ENCODE assay signal across 15 mouse cellular contexts in the genomic region with DNA sequence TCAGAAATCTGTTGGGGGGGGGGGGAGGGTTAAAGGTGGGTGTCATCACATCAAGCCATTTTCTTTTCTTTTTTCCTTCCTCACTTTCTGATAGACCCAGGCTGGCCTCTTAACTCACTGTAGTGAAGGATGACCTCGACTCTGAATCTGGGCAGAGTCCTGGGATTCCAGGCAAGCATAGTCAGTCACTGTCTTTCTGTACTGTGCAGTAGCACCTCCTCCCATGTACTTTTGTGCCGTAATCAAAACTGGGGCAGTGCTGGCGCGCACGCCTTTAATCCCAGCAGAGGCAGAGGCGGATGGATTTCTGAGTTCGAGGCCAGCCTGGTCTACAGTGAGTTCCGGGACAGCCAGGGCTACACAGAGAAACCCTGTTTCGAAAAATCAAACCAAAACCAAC. TPM values are rescaled to one million over a fixed set of nuclear protein-coding genes. Genes with fewer than 3 reads are reported as not detected.
DNase-seq lines count a peak whose midpoint lies in the region; ATAC-seq and TF ChIP-seq lines count a peak whose summit lies in the region.
"Had no signal": no experiment of that assay in that cellular context is flagged by ENCODE, and none has a peak within 500 bp of the region (broad histone marks: within the 10 kb centered on the region; RNA-seq: fewer than 3 reads in every experiment).

No protein-coding gene starts in this region.

- peaks cover 11% of the 10 kb centered on the region for H3K36me3 ChIP-seq in heart, embryonic 11.5 days (ENCODE audit: control insufficient read depth, insufficient read depth, low read length)
- H3K36me3 ChIP-seq in liver, embryonic 11.5 days (ENCODE audit: control insufficient read depth, insufficient read depth, low read length) = peaks cover 20% of the 10 kb centered on the region; the same call in 1 of the 2 replicates
- H3K36me3 ChIP-seq in stomach, postnatal 0 days (ENCODE audit: control insufficient read depth, insufficient read depth, low read length) = peaks cover 11% of the 10 kb centered on the region

- no peak overlapping the region for H3K9ac ChIP-seq in heart, embryonic 11.5 days (ENCODE audit: low read depth, low read length)
- no peak overlapping the region for H3K9ac ChIP-seq in liver, embryonic 11.5 days (ENCODE audit: low read depth, low read length)
- no peak overlapping the region for H3K9ac ChIP-seq in stomach, postnatal 0 days (ENCODE audit: low read length)
- H3K9ac ChIP-seq: lung, embryonic 14.5 days; stomach, embryonic 15.5 days had no signal

- intact Hi-C loops in heart, postnatal 25 days (cut with DNase I) = no loop called here

- H3K4me3 ChIP-seq in heart, embryonic 11.5 days (ENCODE audit: low read depth, low read length) = no peak overlapping the region
- no peak overlapping the region for H3K4me3 ChIP-seq in liver, embryonic 11.5 days (ENCODE audit: low read depth, low read length)
- no peak overlapping the region for H3K4me3 ChIP-seq in embryonic fibroblast, embryonic 13.5 days (ENCODE audit: insufficient read depth, low read length)
- no peak overlapping the region for H3K4me3 ChIP-seq in stomach, postnatal 0 days (ENCODE audit: low read depth, low read length)
- H3K4me3 ChIP-seq: stomach, embryonic 15.5 days had no signal

- no peak overlapping the region for H3K27ac ChIP-seq in heart, embryonic 11.5 days (ENCODE audit: low read depth, low read length)
- no peak overlapping the region for H3K27ac ChIP-seq in liver, embryonic 11.5 days (ENCODE audit: low read depth, low read length)
- H3K27ac ChIP-seq in embryonic fibroblast, embryonic 13.5 days (ENCODE audit: insufficient read depth, low read length) = peak overlapping the region; percentile 66
- H3K27ac ChIP-seq in stomach, postnatal 0 days (replicated peaks) = no peak overlapping the region
- H3K27ac ChIP-seq: stomach, embryonic 15.5 days had no signal

- TF ChIP-seq EP300 in stomach, postnatal 0 days (optimal IDR thresholded peaks at IDR 0.05) = no peak

- H3K9me3 ChIP-seq in heart, embryonic 11.5 days (replicated peaks; ENCODE audit: control insufficient read depth, low read length) = no peaks in the 10 kb centered on the region
- no peaks in the 10 kb centered on the region for H3K9me3 ChIP-seq in liver, embryonic 11.5 days (ENCODE audit: control insufficient read depth, low read length)
- no peaks in the 10 kb centered on the region for H3K9me3 ChIP-seq in stomach, postnatal 0 days (ENCODE audit: control insufficient read depth, low read length)
- H3K9me3 ChIP-seq: stomach, embryonic 15.5 days had no signal

- no peak for DNase-seq in heart, postnatal 25 days (ENCODE audit: low spot score)
- no peak for DNase-seq in liver, embryonic 11.5 days (ENCODE audit: low spot score)
- DNase-seq in liver = no peak
- no peak for DNase-seq in stomach, postnatal 0 days (ENCODE audit: low spot score)
- DNase-seq in frontal cortex, postnatal 10 days (ENCODE audit: low spot score in 2 of 2) = no peak
- DNase-seq in lung, postnatal 25 days (ENCODE audit: low spot score) = no peak
- DNase-seq: cerebellum, adult 18-20 months; layer of hippocampus, adult 9-11 months; lung, embryonic 14.5 days; thymus, postnatal 36 days had no signal

- no peak for TF ChIP-seq POLR2A in embryonic fibroblast, embryonic 13.5 days (IDR thresholded peaks at IDR 0.05; ENCODE audit: low read depth, low read length)

- peak; percentile 49; the same call in 1 of the 2 replicates for ATAC-seq in heart, embryonic 11.5 days (replicated peaks; ENCODE audit: insufficient number of reproducible peaks, low FRiP score, low TSS enrichment)
- ATAC-seq in liver, embryonic 11.5 days (replicated peaks; ENCODE audit: low FRiP score) = 0 out of 2 replicates have a peak, but pooled peaks have one; percentile 13
- ATAC-seq in stomach, postnatal 0 days (ENCODE audit: low FRiP score, low TSS enrichment) = peak; percentile 51
- ATAC-seq: hindbrain, embryonic 16.5 days had no signal

- no peak overlapping the region for H3K4me2 ChIP-seq in heart, embryonic 11.5 days
- no peak overlapping the region for H3K4me2 ChIP-seq in liver, embryonic 11.5 days
- H3K4me2 ChIP-seq in stomach, postnatal 0 days (replicated peaks; ENCODE audit: low read depth) = no peak overlapping the region
- H3K4me2 ChIP-seq: lung, embryonic 14.5 days; stomach, embryonic 15.5 days had no signal

- TF ChIP-seq CTCF in embryonic fibroblast, embryonic 13.5 days (IDR thresholded peaks at IDR 0.05; ENCODE audit: borderline replicate concordance, insufficient read depth, low read length) = no peak
- TF ChIP-seq CTCF in stomach, postnatal 0 days (IDR thresholded peaks at IDR 0.05; ENCODE audit: low read depth) = no peak

- WGBS in heart, embryonic 11.5 days (ENCODE audit: insufficient replicate concordance) = 72% methylated on average over 9 of the region's 9 CpGs
- WGBS in liver, embryonic 11.5 days = 82% methylated on average over 9 of the region's 9 CpGs
- 81% methylated on average over 9 of the region's 9 CpGs for WGBS in stomach, postnatal 0 days

- H3K4me1 ChIP-seq in heart, embryonic 11.5 days (ENCODE audit: control insufficient read depth, insufficient read depth, low read length) = no peaks in the 10 kb centered on the region; the same call in 1 of the 2 replicates
- peaks cover 3% of the 10 kb centered on the region; the same call in 1 of the 2 replicates for H3K4me1 ChIP-seq in liver, embryonic 11.5 days (replicated peaks; ENCODE audit: control insufficient read depth, insufficient read depth, low read length)
- H3K4me1 ChIP-seq in embryonic fibroblast, embryonic 13.5 days (ENCODE audit: control insufficient read depth, insufficient read depth, low read length) = peaks cover 7% of the 10 kb centered on the region
- no peaks in the 10 kb centered on the region for H3K4me1 ChIP-seq in stomach, postnatal 0 days (replicated peaks; ENCODE audit: control insufficient read depth, insufficient read depth)

- no peaks in the 10 kb centered on the region for H3K27me3 ChIP-seq in heart, embryonic 11.5 days (ENCODE audit: control insufficient read depth, insufficient read depth, low read length)
- no peaks in the 10 kb centered on the region for H3K27me3 ChIP-seq in liver, embryonic 11.5 days (replicated peaks; ENCODE audit: control insufficient read depth, insufficient read depth, low read length)
- H3K27me3 ChIP-seq in stomach, postnatal 0 days (ENCODE audit: control insufficient read depth, insufficient read depth, low read length) = no peaks in the 10 kb centered on the region
- H3K27me3 ChIP-seq: stomach, embryonic 15.5 days had no signal

RNA-seq across cellular contexts. Expression of a gene that starts 16.4 kb away (rescaled TPM):
- polyA plus RNA-seq in heart, embryonic 11.5 days (2014; fragmentation: Nextera tagmentation; extraction: Ambion mirVana) = 0.56 and 1.2 TPM in 2 replicates
- 10 to 100 TPM; 15.5 to 16.3 TPM for total RNA-seq in heart, postnatal 25 days (2021)
- 0.36 and 0.40 TPM in 2 replicates for polyA plus RNA-seq in liver, embryonic 11.5 days (2014; fragmentation: Nextera tagmentation; extraction: Ambion mirVana)
- polyA plus RNA-seq in embryonic fibroblast, embryonic 13.5 days (2011; ENCODE audit: insufficient read length, low read depth, missing spikeins) = 9.4 and 15.0 TPM in 2 replicates
- polyA plus RNA-seq in stomach, postnatal 0 days (2015; fragmentation: Nextera tagmentation; extraction: Ambion mirVana) = 2.9 and 3.2 TPM in 2 replicates
- total RNA-seq: megakaryocyte-erythroid progenitor cell, adult 5-6 weeks had no signal

RNA-seq across cellular contexts. Expression of a gene that starts 31.4 kb away (rescaled TPM):
- polyA plus RNA-seq in heart, embryonic 11.5 days (2014; fragmentation: Nextera tagmentation; extraction: Ambion mirVana) = 319 and 337 TPM in 2 replicates
- 10 to 100 TPM; 77.5 to 84.0 TPM for total RNA-seq in heart, postnatal 25 days (2021)
- 318 and 355 TPM in 2 replicates for polyA plus RNA-seq in liver, embryonic 11.5 days (2014; fragmentation: Nextera tagmentation; extraction: Ambion mirVana)
- polyA plus RNA-seq in embryonic fibroblast, embryonic 13.5 days (2011; ENCODE audit: insufficient read length, low read depth, missing spikeins) = 183 and 229 TPM in 2 replicates
- polyA plus RNA-seq in stomach, postnatal 0 days (2015; fragmentation: Nextera tagmentation; extraction: Ambion mirVana) = 149 and 153 TPM in 2 replicates

RNA-seq across cellular contexts. Expression of a gene that starts 31.7 kb away (rescaled TPM):
- polyA plus RNA-seq in heart, embryonic 11.5 days (2014; fragmentation: Nextera tagmentation; extraction: Ambion mirVana) = 54.4 and 56.5 TPM in 2 replicates
- total RNA-seq in heart, postnatal 25 days (2021) = 10 to 100 TPM; 18.6 to 22.7 TPM
- polyA plus RNA-seq in liver, embryonic 11.5 days (2014; fragmentation: Nextera tagmentation; extraction: Ambion mirVana) = 42.2 and 53.9 TPM in 2 replicates
- polyA plus RNA-seq in embryonic fibroblast, embryonic 13.5 days (2011; ENCODE audit: insufficient read length, low read depth, missing spikeins) = 91.1 and 110 TPM in 2 replicates
- 41.7 and 42.5 TPM in 2 replicates for polyA plus RNA-seq in stomach, postnatal 0 days (2015; fragmentation: Nextera tagmentation; extraction: Ambion mirVana)

RNA-seq across cellular contexts. Expression of a gene that starts 42.6 kb away (rescaled TPM):
- polyA plus RNA-seq in heart, embryonic 11.5 days (2014; fragmentation: Nextera tagmentation; extraction: Ambion mirVana) = 0.76 and 1.5 TPM in 2 replicates
- 1 to 10 TPM; 3.3 to 6.1 TPM for total RNA-seq in heart, postnatal 25 days (2021)
- 1.2 and 1.6 TPM in 2 replicates for polyA plus RNA-seq in liver, embryonic 11.5 days (2014; fragmentation: Nextera tagmentation; extraction: Ambion mirVana)
- polyA plus RNA-seq in embryonic fibroblast, embryonic 13.5 days (2011; ENCODE audit: insufficient read length, low read depth, missing spikeins) = 7.0 and 11.0 TPM in 2 replicates
- polyA plus RNA-seq in stomach, postnatal 0 days (2015; fragmentation: Nextera tagmentation; extraction: Ambion mirVana) = 9.6 and 10.3 TPM in 2 replicates
